ENCODE assay signal across 8 mouse cellular contexts in the genomic region with DNA sequence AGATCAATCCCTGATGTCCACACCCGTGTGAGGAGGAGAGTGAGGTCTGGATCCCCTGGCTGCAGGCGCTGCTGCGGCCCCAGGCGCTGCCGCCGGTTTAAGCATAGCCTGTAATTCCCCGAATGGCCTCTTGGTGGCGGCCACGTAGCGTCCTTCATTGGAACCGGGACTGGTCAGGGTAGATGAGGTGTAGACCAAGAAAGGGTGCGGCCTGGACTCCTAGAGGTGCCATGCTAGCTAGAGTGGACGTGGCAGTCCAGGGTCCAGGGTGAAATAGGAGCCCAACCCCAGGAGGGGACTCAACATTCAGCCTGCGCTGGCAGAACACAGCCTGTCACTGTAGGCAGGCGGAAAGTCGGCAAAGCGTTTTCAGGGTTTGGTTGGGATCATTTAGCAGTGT. TPM values are rescaled to one million over a fixed set of nuclear protein-coding genes. Genes with fewer than 3 reads are reported as not detected.
DNase-seq lines count a peak whose midpoint lies in the region; ATAC-seq lines count a peak whose summit lies in the region.

No protein-coding gene starts in this region.

- H3K36me3 ChIP-seq in hindbrain, embryonic 15.5 days: no peaks in the 10 kb centered on the region

- H3K27me3 ChIP-seq in hindbrain, embryonic 15.5 days: no peaks in the 10 kb centered on the region

- H3K4me1 ChIP-seq in hindbrain, embryonic 15.5 days (replicated peaks): no peaks in the 10 kb centered on the region; the same call in 1 of the 2 replicates

- no peak overlapping the region for H3K9ac ChIP-seq in hindbrain, embryonic 15.5 days

- H3K4me2 ChIP-seq in hindbrain, embryonic 15.5 days: no peak overlapping the region

- no peak overlapping the region for H3K27ac ChIP-seq in hindbrain, embryonic 15.5 days (replicated peaks)

- peak; percentile 77 for DNase-seq in T-cell, adult 2 months (ENCODE audit: low spot score)
- peak; percentile 95 to 96 for DNase-seq in cerebellum, postnatal 25 days
- peak; percentile 89 to 92 for DNase-seq in frontal cortex, postnatal 36 days (ENCODE audit: low spot score in 2 of 2)
- DNase-seq in left cerebral cortex, adult 11 months (ENCODE audit: low spot score): peak; percentile 42
- peak; percentile 92 for DNase-seq in lung, postnatal 25 days (ENCODE audit: low spot score)
- DNase-seq in retina, postnatal 7 days (ENCODE audit: low read depth, low spot score): peak; percentile 73
- DNase-seq in urinary bladder, adult 18-20 months (ENCODE audit: low spot score in 2 of 2): peak; percentile 82 to 92

- ATAC-seq in hindbrain, embryonic 15.5 days (ENCODE audit: low FRiP score, low read depth): peak; percentile 63; the same call in 1 of the 2 replicates

- WGBS in hindbrain, embryonic 15.5 days: 17% methylated on average over 17 of the region's 17 CpGs

- H3K9me3 ChIP-seq in hindbrain, embryonic 15.5 days: no peaks in the 10 kb centered on the region

- no peak overlapping the region for H3K4me3 ChIP-seq in hindbrain, embryonic 15.5 days

RNA-seq across cellular contexts. Expression of a gene that starts 14.9 kb away (rescaled TPM):
- 0.41 and 0.75 TPM in 2 replicates for polyA plus RNA-seq in hindbrain, embryonic 15.5 days (2015; fragmentation: Nextera tagmentation; extraction: Ambion mirVana)

RNA-seq across cellular contexts. Expression of a gene that starts 24.0 kb away (rescaled TPM):
- polyA plus RNA-seq in hindbrain, embryonic 15.5 days (2015; fragmentation: Nextera tagmentation; extraction: Ambion mirVana): 31.7 and 31.9 TPM in 2 replicates

RNA-seq across cellular contexts. Expression of a gene that starts 31.2 kb away (rescaled TPM):
- polyA plus RNA-seq in hindbrain, embryonic 15.5 days (2015; fragmentation: Nextera tagmentation; extraction: Ambion mirVana): 122 and 125 TPM in 2 replicates

RNA-seq across cellular contexts. Expression of a gene that starts 33.9 kb away (rescaled TPM):
- 243 and 246 TPM in 2 replicates for polyA plus RNA-seq in hindbrain, embryonic 15.5 days (2015; fragmentation: Nextera tagmentation; extraction: Ambion mirVana)

RNA-seq across cellular contexts. Expression of a gene that starts 35.3 kb away (rescaled TPM):
- polyA plus RNA-seq in hindbrain, embryonic 15.5 days (2015; fragmentation: Nextera tagmentation; extraction: Ambion mirVana): not detected in 2 replicates

Comparison
In these comparisons a context has a peak if more than half of its experiments do, and no peak if none do; other contexts are left out.
1. DNase-seq: peak in every context shown above with its lines; median percentile 96 in cerebellum, postnatal 25 days; 92 in lung, postnatal 25 days; 90 in frontal cortex, postnatal 36 days; 87 in urinary bladder, adult 18-20 months; 77 in T-cell, adult 2 months; 73 in retina, postnatal 7 days; 42 in left cerebral cortex, adult 11 months.